Mouse (Mus musculus): ENCODE data around the gene Dok4. TPM values are rescaled to one million over a fixed set of nuclear protein-coding genes. Genes with fewer than 3 reads are reported as not detected.

The Dok4 gene
- total and polyA plus RNA-seq, 2 experiments from 2014 or later = 66.9 to 127 TPM

GRCm38 (mm10) chr8:94907591-94908300 is 31.6 kb upstream of the Dok4 start:
- Histone ChIP-seq H3K27me3 (ENCODE audit: insufficient read depth, low read length) (no peaks in the 10 kb centered on the region), H3K4me3 (ENCODE audit: low read length) (no peak overlapping the region), H3K4me1 (ENCODE audit: insufficient read depth, low read length) (0 out of 2 replicates have a peak, but pooled peaks cover 7% of the 10 kb centered on the region), H3K36me3 (ENCODE audit: insufficient read depth, low read length) (no peaks in the 10 kb centered on the region; the same call in 1 of the 2 replicates), H3K9ac (replicated peaks; ENCODE audit: low read length) (no peak overlapping the region), H3K9me3 (ENCODE audit: low read length) (no peaks in the 10 kb centered on the region), H3K4me2 (ENCODE audit: low read depth, low read length) (no peak overlapping the region), H3K27ac (no peak overlapping the region)
- no peak for TF ChIP-seq CTCF (IDR thresholded peaks at IDR 0.05; ENCODE audit: low read depth)
- ATAC-seq (no peak), DNase-seq (ENCODE audit: low spot score) (no peak)
- 82% methylated on average over 18 of the region's 18 CpGs for WGBS

- WGBS = 68% methylated on average over 12 of the region's 12 CpGs
Observed at GRCm38 (mm10) chr8:94904450-94905175, 28.5 kb upstream of the Dok4 start.

GRCm38 (mm10) chr8:94903709-94904108 is 27.6 kb upstream of the Dok4 start:
- no peak overlapping the region for H3K9ac ChIP-seq (replicated peaks; ENCODE audit: low read length)
- WGBS = 47% methylated on average over 12 of the region's 12 CpGs
- ATAC-seq = no peak

More at GRCm38 (mm10) chr8:94904450-94905175, 28.5 kb upstream of the Dok4 start:
- Histone ChIP-seq H3K9me3 (ENCODE audit: low read length) (no peaks in the 10 kb centered on the region), H3K4me1 (ENCODE audit: insufficient read depth, low read length) (peaks cover 15% of the 10 kb centered on the region), H3K4me3 (ENCODE audit: low read length) (no peak overlapping the region), H3K36me3 (ENCODE audit: insufficient read depth, low read length) (no peaks in the 10 kb centered on the region; the same call in 1 of the 2 replicates), H3K4me2 (ENCODE audit: low read depth, low read length) (no peak overlapping the region), H3K9ac (replicated peaks; ENCODE audit: low read length) (no peak overlapping the region), H3K27me3 (ENCODE audit: insufficient read depth, low read length) (no peaks in the 10 kb centered on the region), H3K27ac (no peak overlapping the region)
- ATAC-seq = peak; percentile 78
- TF ChIP-seq CTCF (IDR thresholded peaks at IDR 0.05; ENCODE audit: low read depth) = no peak
- DNase-seq (ENCODE audit: low spot score) = peak; percentile 82

GRCm38 (mm10) chr8:94901031-94901430 is 24.9 kb upstream of the Dok4 start:
- no peak overlapping the region for H3K4me2 ChIP-seq (ENCODE audit: low read depth, low read length)
- H3K4me3 ChIP-seq (ENCODE audit: low read length) = no peak overlapping the region
- no peaks in the 10 kb centered on the region; the same call in 1 of the 2 replicates for H3K36me3 ChIP-seq (ENCODE audit: insufficient read depth, low read length)
- TF ChIP-seq CTCF (IDR thresholded peaks at IDR 0.05; ENCODE audit: low read depth) = no peak
- peaks cover 15% of the 10 kb centered on the region for H3K4me1 ChIP-seq (ENCODE audit: insufficient read depth, low read length)
- H3K9ac ChIP-seq (replicated peaks; ENCODE audit: low read length) = no peak overlapping the region
- H3K27ac ChIP-seq = no peak overlapping the region
- ATAC-seq (no peak), DNase-seq (ENCODE audit: low spot score) (no peak)
- no peaks in the 10 kb centered on the region for H3K9me3 ChIP-seq (ENCODE audit: low read length)
- H3K27me3 ChIP-seq (ENCODE audit: insufficient read depth, low read length) = no peaks in the 10 kb centered on the region; the same call in 1 of the 2 replicates
- 42% methylated on average over 5 of the region's 5 CpGs for WGBS

More at GRCm38 (mm10) chr8:94903709-94904108, 27.6 kb upstream of the Dok4 start:
- H3K36me3 ChIP-seq (ENCODE audit: insufficient read depth, low read length) = no peaks in the 10 kb centered on the region; the same call in 1 of the 2 replicates
- no peaks in the 10 kb centered on the region; the same call in 1 of the 2 replicates for H3K27me3 ChIP-seq (ENCODE audit: insufficient read depth, low read length)
- peaks cover 15% of the 10 kb centered on the region for H3K4me1 ChIP-seq (ENCODE audit: insufficient read depth, low read length)
- no peak overlapping the region for H3K27ac ChIP-seq
- H3K4me2 ChIP-seq (ENCODE audit: low read depth, low read length) = no peak overlapping the region
- H3K4me3 ChIP-seq (ENCODE audit: low read length) = no peak overlapping the region
- no peak for DNase-seq (ENCODE audit: low spot score)
- TF ChIP-seq CTCF (IDR thresholded peaks at IDR 0.05; ENCODE audit: low read depth) = no peak
- H3K9me3 ChIP-seq (ENCODE audit: low read length) = no peaks in the 10 kb centered on the region

- ATAC-seq (no peak), DNase-seq (ENCODE audit: low spot score) (no peak)
- WGBS = 23% methylated on average over 6 of the region's 6 CpGs
- no peaks in the 10 kb centered on the region; the same call in 1 of the 2 replicates for H3K27me3 ChIP-seq (ENCODE audit: insufficient read depth, low read length)
- H3K4me2 ChIP-seq (ENCODE audit: low read depth, low read length) = no peak overlapping the region
- no peaks in the 10 kb centered on the region; the same call in 1 of the 2 replicates for H3K36me3 ChIP-seq (ENCODE audit: insufficient read depth, low read length)
- H3K27ac ChIP-seq = no peak overlapping the region
- no peaks in the 10 kb centered on the region for H3K9me3 ChIP-seq (ENCODE audit: low read length)
- no peak for TF ChIP-seq CTCF (IDR thresholded peaks at IDR 0.05; ENCODE audit: low read depth)
- no peak overlapping the region for H3K9ac ChIP-seq (replicated peaks; ENCODE audit: low read length)
- H3K4me1 ChIP-seq (ENCODE audit: insufficient read depth, low read length) = peaks cover 15% of the 10 kb centered on the region
- no peak overlapping the region for H3K4me3 ChIP-seq (ENCODE audit: low read length)
Observed at GRCm38 (mm10) chr8:94900617-94901016, 24.5 kb upstream of the Dok4 start.

- 17% methylated on average over 11 of the region's 11 CpGs for WGBS
- H3K27me3 ChIP-seq (ENCODE audit: insufficient read depth, low read length) = no peaks in the 10 kb centered on the region; the same call in 1 of the 2 replicates
- no peak overlapping the region for H3K4me3 ChIP-seq (ENCODE audit: low read length)
- 0 out of 2 replicates have a peak, but pooled peaks have one; percentile 25 for ATAC-seq
- peaks cover 8% of the 10 kb centered on the region for H3K4me1 ChIP-seq (ENCODE audit: insufficient read depth, low read length)
- no peak overlapping the region for H3K27ac ChIP-seq
- H3K9ac ChIP-seq (replicated peaks; ENCODE audit: low read length) = no peak overlapping the region
- 0 out of 2 replicates have a peak overlapping the region, but pooled peaks have one; percentile 13 for H3K4me2 ChIP-seq (ENCODE audit: low read depth, low read length)
- no peak for TF ChIP-seq CTCF (IDR thresholded peaks at IDR 0.05; ENCODE audit: low read depth)
- no peaks in the 10 kb centered on the region for H3K9me3 ChIP-seq (ENCODE audit: low read length)
- no peaks in the 10 kb centered on the region; the same call in 1 of the 2 replicates for H3K36me3 ChIP-seq (ENCODE audit: insufficient read depth, low read length)
- DNase-seq (ENCODE audit: low spot score) = peak; percentile 44
Observed at GRCm38 (mm10) chr8:94899262-94899661, 23.1 kb upstream of the Dok4 start.

All from hindbrain, postnatal 0 days (tissue).